Mouse (Mus musculus) heart, embryonic 12.5 days (tissue): ENCODE data around the gene Setd5. TPM values are rescaled to one million over a fixed set of nuclear protein-coding genes. Genes with fewer than 3 reads are reported as not detected.

ENCODE experiments used
- ATAC-seq: fragments of 200-750 bp; cut with Nextera tagmentation; 2 replicates; pipeline ENCODE4 v1.8.0; 2017; ENCODE audit warnings: moderate TSS enrichment, moderate library complexity; ENCODE audit not compliant: insufficient number of reproducible peaks, low FRiP score
- H3K27ac ChIP-seq: fragments of 300-500 bp; sonication (generic); 2 replicates; pipeline ENCODE4 v1.5.1; 2016; ENCODE audit warnings: mild to moderate bottlenecking, moderate library complexity; ENCODE audit not compliant: poor library complexity, severe bottlenecking
- H3K27me3 ChIP-seq: fragments of 300-500 bp; sonication (generic); replicated peaks from 2 replicates; pipeline ENCODE4 v1.6.1; 2016; ENCODE audit warnings: mild to moderate bottlenecking, moderate library complexity
- H3K36me3 ChIP-seq: fragments of 300-500 bp; sonication (generic); 2 replicates; pipeline ENCODE4 v1.6.1; 2016; ENCODE audit warnings: mild to moderate bottlenecking, moderate library complexity
- H3K4me1 ChIP-seq: fragments of 300-500 bp; sonication (generic); replicated peaks from 2 replicates; pipeline ENCODE4 v1.6.1; 2016; ENCODE audit warnings: mild to moderate bottlenecking
- H3K4me2 ChIP-seq: fragments of 300-500 bp; sonication (generic); 2 replicates; pipeline ENCODE4 v1.6.1; 2016; ENCODE audit warnings: mild to moderate bottlenecking, moderate library complexity
- H3K4me3 ChIP-seq: fragments of 300-500 bp; sonication (generic); 2 replicates; pipeline ENCODE4 v1.5.1; 2016; ENCODE audit warnings: mild to moderate bottlenecking
- H3K9ac ChIP-seq: fragments of 300-500 bp; sonication (generic); 2 replicates; pipeline ENCODE4 v1.6.1; 2016; ENCODE audit warnings: mild to moderate bottlenecking, moderate library complexity
- H3K9me3 ChIP-seq: fragments of 300-500 bp; sonication (generic); replicated peaks from 2 replicates; pipeline ENCODE4 v1.6.1; 2016; ENCODE audit warnings: mild to moderate bottlenecking, moderate library complexity
- WGBS: fragments of 180-500 bp; shearing (Covaris S2); methylation state at CpG from one replicate; pipeline ENCODE4 v1.1.7; 2016; 5-methylcytosine and 5-hydroxymethylcytosine counted together
- polyA plus RNA-seq: library from polyadenylated mRNA; unstranded; fragments of >200 nt; fragmentation: Nextera tagmentation; extraction: Ambion mirVana; gene quantifications from 2 replicates; pipeline ENCODE4 v1.2.1, GENCODE M21; 2016

Gene Setd5
- polyA plus RNA-seq, 1 experiment from 2014 or later, result 61.0 TPM

- no peaks in the 10 kb centered on the region for H3K9me3 ChIP-seq
- no peak overlapping the region for H3K4me3 ChIP-seq
- WGBS, result 85% methylated on average over 1 of the region's 1 CpGs
Measured at GRCm38 (mm10) chr6:113141389-113142094, 64.4 kb downstream of the Setd5 start.

GRCm38 (mm10) chr6:113144764-113145163, 67.6 kb downstream of the Setd5 start:
- Histone ChIP-seq H3K27ac (no peak overlapping the region), H3K27me3 (no peaks in the 10 kb centered on the region), H3K9ac (no peak overlapping the region), H3K4me3 (no peak overlapping the region), H3K4me1 (no peaks in the 10 kb centered on the region), H3K9me3 (no peaks in the 10 kb centered on the region), H3K36me3 (peaks cover 71% of the 10 kb centered on the region), H3K4me2 (no peak overlapping the region)
- ATAC-seq, result no peak
- WGBS, result 94% methylated on average over 1 of the region's 1 CpGs

More at GRCm38 (mm10) chr6:113141389-113142094, 64.4 kb downstream of the Setd5 start:
- Histone ChIP-seq H3K27me3 (no peaks in the 10 kb centered on the region), H3K9ac (no peak overlapping the region), H3K27ac (no peak overlapping the region), H3K4me1 (no peaks in the 10 kb centered on the region), H3K36me3 (peaks cover 68% of the 10 kb centered on the region), H3K4me2 (no peak overlapping the region)
- no peak for ATAC-seq

- no peaks in the 10 kb centered on the region for H3K9me3 ChIP-seq
- peaks cover 75% of the 10 kb centered on the region for H3K36me3 ChIP-seq
- H3K9ac ChIP-seq, result no peak overlapping the region
- no peak overlapping the region for H3K4me2 ChIP-seq
- H3K4me1 ChIP-seq, result no peaks in the 10 kb centered on the region
- no peak for ATAC-seq
- no peak overlapping the region for H3K4me3 ChIP-seq
- H3K27me3 ChIP-seq, result no peaks in the 10 kb centered on the region
- no peak overlapping the region for H3K27ac ChIP-seq
- WGBS, result 94% methylated on average over 4 of the region's 4 CpGs
Measured at GRCm38 (mm10) chr6:113145249-113145648, 68.1 kb downstream of the Setd5 start.

GRCm38 (mm10) chr6:113154071-113154470, 76.9 kb downstream of the Setd5 start:
- WGBS, result 93% methylated on average over 8 of the region's 8 CpGs
- no peaks in the 10 kb centered on the region for H3K9me3 ChIP-seq
- peaks cover 81% of the 10 kb centered on the region for H3K36me3 ChIP-seq
- no peak overlapping the region for H3K27ac ChIP-seq
- no peak overlapping the region for H3K9ac ChIP-seq
- H3K4me1 ChIP-seq, result no peaks in the 10 kb centered on the region
- no peak for ATAC-seq
- H3K4me2 ChIP-seq, result no peak overlapping the region
- no peak overlapping the region for H3K4me3 ChIP-seq
- no peaks in the 10 kb centered on the region for H3K27me3 ChIP-seq

GRCm38 (mm10) chr6:113154886-113155285, 77.7 kb downstream of the Setd5 start:
- no peak for ATAC-seq
- no peak overlapping the region for H3K9ac ChIP-seq
- H3K4me2 ChIP-seq, result no peak overlapping the region
- H3K4me1 ChIP-seq, result no peaks in the 10 kb centered on the region
- H3K9me3 ChIP-seq, result no peaks in the 10 kb centered on the region
- no peak overlapping the region for H3K4me3 ChIP-seq
- WGBS, result 80% methylated on average over 6 of the region's 6 CpGs
- no peak overlapping the region for H3K27ac ChIP-seq
- peaks cover 81% of the 10 kb centered on the region for H3K36me3 ChIP-seq
- H3K27me3 ChIP-seq, result no peaks in the 10 kb centered on the region

- H3K4me3 ChIP-seq, result no peak overlapping the region
- no peak overlapping the region for H3K27ac ChIP-seq
- H3K4me2 ChIP-seq, result no peak overlapping the region
- no peaks in the 10 kb centered on the region for H3K27me3 ChIP-seq
- H3K36me3 ChIP-seq, result peaks cover 79% of the 10 kb centered on the region
- no peak for ATAC-seq
- H3K4me1 ChIP-seq, result no peaks in the 10 kb centered on the region
- no peaks in the 10 kb centered on the region for H3K9me3 ChIP-seq
- H3K9ac ChIP-seq, result no peak overlapping the region
- 91% methylated on average over 4 of the region's 4 CpGs for WGBS
Measured at GRCm38 (mm10) chr6:113156064-113156463, 78.9 kb downstream of the Setd5 start.

GRCm38 (mm10) chr6:113160106-113160505, 82.9 kb downstream of the Setd5 start:
- WGBS, result 92% methylated on average over 10 of the region's 10 CpGs
- no peaks in the 10 kb centered on the region for H3K4me1 ChIP-seq
- H3K27me3 ChIP-seq, result no peaks in the 10 kb centered on the region
- H3K4me3 ChIP-seq, result no peak overlapping the region
- no peak overlapping the region for H3K4me2 ChIP-seq
- peaks cover 50% of the 10 kb centered on the region for H3K36me3 ChIP-seq
- H3K9ac ChIP-seq, result no peak overlapping the region
- H3K27ac ChIP-seq, result no peak overlapping the region
- no peaks in the 10 kb centered on the region for H3K9me3 ChIP-seq
- ATAC-seq, result no peak

GRCm38 (mm10) chr6:113161982-113162381, 84.8 kb downstream of the Setd5 start:
- Histone ChIP-seq H3K9ac (no peak overlapping the region), H3K4me2 (no peak overlapping the region), H3K4me3 (no peak overlapping the region), H3K4me1 (peaks cover 8% of the 10 kb centered on the region), H3K9me3 (no peaks in the 10 kb centered on the region), H3K36me3 (peaks cover 40% of the 10 kb centered on the region), H3K27ac (no peak overlapping the region), H3K27me3 (no peaks in the 10 kb centered on the region)
- 88% methylated on average over 1 of the region's 1 CpGs for WGBS
- no peak for ATAC-seq

GRCm38 (mm10) chr6:113163513-113163912, 86.3 kb downstream of the Setd5 start:
- no peak overlapping the region for H3K9ac ChIP-seq
- no peak overlapping the region for H3K4me3 ChIP-seq
- H3K27me3 ChIP-seq, result no peaks in the 10 kb centered on the region
- H3K9me3 ChIP-seq, result no peaks in the 10 kb centered on the region
- H3K36me3 ChIP-seq, result peaks cover 32% of the 10 kb centered on the region
- no peak overlapping the region for H3K4me2 ChIP-seq
- no peak overlapping the region for H3K27ac ChIP-seq
- no peak for ATAC-seq
- H3K4me1 ChIP-seq, result peaks cover 20% of the 10 kb centered on the region

GRCm38 (mm10) chr6:113166661-113167251, 89.6 kb downstream of the Setd5 start:
- ATAC-seq, result peak; percentile 62

GRCm38 (mm10) chr6:113168316-113168975, 91.3 kb downstream of the Setd5 start:
- H3K9me3 ChIP-seq, result no peaks in the 10 kb centered on the region
- no peak overlapping the region for H3K27ac ChIP-seq
- no peak overlapping the region for H3K4me3 ChIP-seq
- WGBS, result 80% methylated on average over 7 of the region's 7 CpGs
- ATAC-seq, result no peak
- no peak overlapping the region for H3K4me2 ChIP-seq
- H3K4me1 ChIP-seq, result peaks cover 25% of the 10 kb centered on the region
- H3K36me3 ChIP-seq, result no peaks in the 10 kb centered on the region
- H3K27me3 ChIP-seq, result 0 out of 2 replicates have a peak, but pooled peaks cover 3% of the 10 kb centered on the region
- H3K9ac ChIP-seq, result no peak overlapping the region

More at GRCm38 (mm10) chr6:113166661-113167251, 89.6 kb downstream of the Setd5 start:
- Histone ChIP-seq H3K4me3 (no peak overlapping the region), H3K4me2 (peak overlapping the region; percentile 36), H3K36me3 (peaks cover 8% of the 10 kb centered on the region), H3K27me3 (0 out of 2 replicates have a peak, but pooled peaks cover 3% of the 10 kb centered on the region), H3K27ac (peak overlapping the region; percentile 47; the same call in 1 of the 2 replicates), H3K9ac (no peak overlapping the region), H3K4me1 (peaks cover 25% of the 10 kb centered on the region), H3K9me3 (no peaks in the 10 kb centered on the region)
- WGBS, result 55% methylated on average over 17 of the region's 17 CpGs
